Mouse (Mus musculus) MEL (cell line): Measurements from ENCODE around the gene Itgb3bp. TPM values are rescaled to one million over a fixed set of nuclear protein-coding genes. Genes with fewer than 3 reads are reported as not detected.
A peak's percentile ranks its signal among the peaks of the same experiment; 100 is the strongest.

ENCODE experiments used
- DNase-seq: peaks from one replicate; pipeline ENCODE4 v3.0.0; 2011; ENCODE audit warnings: low read depth, low spot score
- H3K27ac ChIP-seq: 2 replicates; pipeline ENCODE4 v1.5.1; 2012; ENCODE audit warnings: low read depth, mild to moderate bottlenecking, control low read depth, low read length, moderate library complexity; ENCODE audit not compliant: control insufficient read depth
- H3K27me3 ChIP-seq, 2 experiments: fragments of 150-350 bp in 1 of 2; sonication (generic) in 1 of 2; 2 replicates each; pipeline ENCODE4 v1.6.1; 2012; ENCODE audit warnings: low read length in 2 of 2, mild to moderate bottlenecking in 2 of 2, improper control_type of control experiment in 1 of 2, moderate library complexity in 1 of 2; ENCODE audit not compliant: insufficient read depth in 2 of 2, control insufficient read depth in 1 of 2
- H3K36me3 ChIP-seq, 2 experiments: 2 replicates each; pipeline ENCODE4 v1.6.1; 2012 to 2014; ENCODE audit warnings: low read length in 2 of 2, improper control_type of control experiment in 1 of 2, inconsistent platforms in 1 of 2, mild to moderate bottlenecking in 1 of 2; ENCODE audit not compliant: insufficient read depth in 2 of 2, control insufficient read depth in 1 of 2
- H3K4me1 ChIP-seq, 2 experiments: fragments of 150-350 bp in 1 of 2; sonication (generic) in 1 of 2; 2 replicates each; pipeline ENCODE4 v1.6.1; 2012; ENCODE audit warnings: low read length in 2 of 2, improper control_type of control experiment in 1 of 2, mild to moderate bottlenecking in 1 of 2; ENCODE audit not compliant: insufficient read depth in 2 of 2, control insufficient read depth in 1 of 2
- H3K4me3 ChIP-seq, 2 experiments: fragments of 150-350 bp in 1 of 2; sonication (generic) in 1 of 2; 2 replicates each; pipeline ENCODE4 v1.5.1; 2012; ENCODE audit warnings: low read depth in 2 of 2, low read length in 2 of 2, mild to moderate bottlenecking in 2 of 2, moderate library complexity in 2 of 2, control low read depth in 1 of 2, improper control_type of control experiment in 1 of 2; ENCODE audit not compliant: control insufficient read depth in 1 of 2, insufficient read depth in 1 of 2
- H3K79me2 ChIP-seq: 2 replicates; pipeline ENCODE4 v1.6.1; 2012; ENCODE audit warnings: mild to moderate bottlenecking, low read length, moderate library complexity; ENCODE audit not compliant: control insufficient read depth, poor library complexity, insufficient read depth
- H3K9ac ChIP-seq: 2 replicates; pipeline ENCODE4 v1.6.1; 2012; ENCODE audit warnings: low read depth, mild to moderate bottlenecking, control low read depth, low read length, moderate library complexity; ENCODE audit not compliant: control insufficient read depth, poor library complexity, severe bottlenecking
- H3K9me3 ChIP-seq: fragments of 150-350 bp; sonication (generic); replicated peaks from 2 replicates; pipeline ENCODE4 v1.6.1; 2012; ENCODE audit warnings: mild to moderate bottlenecking, low read length, improper control_type of control experiment, moderate library complexity; ENCODE audit not compliant: insufficient read depth
- CHD2 ChIP-seq: IDR thresholded peaks from 2 replicates; pipeline ENCODE4 v1.6.1; 2011; ENCODE audit warnings: low read length, improper control_type of control experiment
- CTCF ChIP-seq, 3 experiments: IDR thresholded peaks in 2 of 3; conservative IDR thresholded peaks in 1 of 3; 2 replicates each; pipeline ENCODE4 v1.5.1; 2011 to 2012; ENCODE audit warnings: low read length in 3 of 3, low read depth in 2 of 3, mild to moderate bottlenecking in 2 of 3, improper control_type of control experiment in 1 of 3, inconsistent platforms in 1 of 3, mixed read lengths in 1 of 3, moderate library complexity in 1 of 3; ENCODE audit not compliant: control insufficient read depth in 1 of 3, insufficient read depth in 1 of 3, poor library complexity in 1 of 3, severe bottlenecking in 1 of 3
- EP300 ChIP-seq, 2 experiments: IDR thresholded peaks; 2 replicates each; pipeline ENCODE4 v1.6.1; 2011; ENCODE audit warnings: improper control_type of control experiment in 2 of 2, low read length in 2 of 2, low read depth in 1 of 2, mild to moderate bottlenecking in 1 of 2
- ETS1 ChIP-seq: IDR thresholded peaks from 2 replicates; pipeline ENCODE4 v1.6.1; 2012; ENCODE audit warnings: low read depth, mild to moderate bottlenecking, inconsistent platforms, low read length, improper control_type of control experiment, moderate library complexity
- GABPA ChIP-seq: IDR thresholded peaks from 2 replicates; pipeline ENCODE4 v1.6.1; 2012; ENCODE audit warnings: low read depth, mild to moderate bottlenecking, inconsistent platforms, low read length, improper control_type of control experiment, moderate library complexity
- GATA1 ChIP-seq: IDR thresholded peaks from 2 replicates; pipeline ENCODE4 v1.6.1; 2011; ENCODE audit warnings: low read depth, low read length, improper control_type of control experiment
- HCFC1 ChIP-seq: IDR thresholded peaks from 2 replicates; pipeline ENCODE4 v1.6.1; 2012; ENCODE audit warnings: low read depth, mild to moderate bottlenecking, inconsistent platforms, low read length, improper control_type of control experiment, moderate library complexity
- MAFK ChIP-seq: IDR thresholded peaks from 2 replicates; pipeline ENCODE4 v1.6.1; 2011; ENCODE audit warnings: low read depth, mild to moderate bottlenecking, low read length, improper control_type of control experiment, borderline replicate concordance
- MXI1 ChIP-seq: IDR thresholded peaks from 2 replicates; pipeline ENCODE4 v1.6.1; 2011; ENCODE audit warnings: mild to moderate bottlenecking, low read depth, low read length, improper control_type of control experiment
- POLR2A ChIP-seq, 2 experiments: IDR thresholded peaks; 2 replicates each; pipeline ENCODE4 v1.6.1; 2011 to 2012; ENCODE audit warnings: low read length in 2 of 2, mild to moderate bottlenecking in 2 of 2, control low read depth in 1 of 2, improper control_type of control experiment in 1 of 2, low read depth in 1 of 2, moderate library complexity in 1 of 2; ENCODE audit not compliant: control insufficient read depth in 1 of 2, insufficient read depth in 1 of 2, poor library complexity in 1 of 2
- SMC3 ChIP-seq: IDR thresholded peaks from 2 replicates; pipeline ENCODE4 v1.6.1; 2011; ENCODE audit warnings: low read depth, low read length, improper control_type of control experiment
- TCF12 ChIP-seq: IDR thresholded peaks from 2 replicates; pipeline ENCODE4 v1.6.1; 2014; ENCODE audit warnings: low read depth, mild to moderate bottlenecking, inconsistent platforms, low read length, improper control_type of control experiment, moderate library complexity
- USF1 ChIP-seq: IDR thresholded peaks from 2 replicates; pipeline ENCODE4 v1.6.1; 2014; ENCODE audit warnings: low read depth, mild to moderate bottlenecking, inconsistent platforms, low read length, improper control_type of control experiment, moderate library complexity
- ZKSCAN1 ChIP-seq: IDR thresholded peaks from 2 replicates; pipeline ENCODE4 v1.6.1; 2012; ENCODE audit warnings: low read depth, mild to moderate bottlenecking, inconsistent platforms, low read length, improper control_type of control experiment, moderate library complexity
- polyA plus RNA-seq, 2 experiments: library from polyadenylated mRNA; stranded (reverse) in 1 of 2; unstranded in 1 of 2; fragments of >175 nt in 1 of 2; fragments of >200 nt in 1 of 2; gene quantifications; 2 replicates each; pipeline versions ENCODE4 v1.2.1 to v1.2.4; 2012; ENCODE audit warnings: low replicate concordance in 2 of 2, low read depth in 1 of 2; ENCODE audit not compliant: insufficient read length in 2 of 2, insufficient read depth in 1 of 2, missing spikeins in 1 of 2
- total RNA-seq: library from RNA; depleted of rRNA; stranded (reverse); fragments of 300-350 nt; gene quantifications from 2 replicates; pipeline ENCODE4 v1.2.3, GENCODE M21; 2012

Itgb3bp gene
- total and polyA plus RNA-seq, 3 experiments: 5.5 to 6.5 TPM; not detected in 1

GRCm38 (mm10) chr4:99929149-99929612 is 432 bp downstream of the Itgb3bp start, which contains the start of gene Pgm1:
TSS of gene Pgm1 (plus strand) at chr4:99929414.
- Histone ChIP-seq H3K36me3 (no peaks in the 10 kb centered on the region), H3K79me2 (peaks cover 2% of the 10 kb centered on the region; the same call in 1 of the 2 replicates), H3K4me1 (0 out of 4 replicates have a peak, but pooled peaks cover 0 to 5% of the 10 kb centered on the region in 2 experiments), H3K27ac (peak within 1 kb of the TSS; percentile 56), H3K27me3 (no peaks in the 10 kb centered on the region), H3K9me3 (no peaks in the 10 kb centered on the region), H3K4me3 (peak within 1 kb of the TSS; percentile 79 to 95), H3K9ac (peak within 1 kb of the TSS; percentile 75)
- TF ChIP-seq GABPA (no peak), GATA1 (no peak), USF1 (peak; percentile 71), TCF12 (no peak), EP300 (IDR thresholded peaks at IDR 0.05; ENCODE audit: low read depth in 1 of 2, low read length in 2 of 2) (no peak), CTCF (IDR thresholded peaks at IDR 0.05 in 2 of 3, conservative IDR thresholded peaks at IDR 0.05 in 1 of 3; ENCODE audit: control insufficient read depth in 1 of 3, insufficient read depth in 1 of 3, low read depth in 2 of 3, low read length in 3 of 3, poor library complexity in 1 of 3, severe bottlenecking in 1 of 3) (no peak), POLR2A (IDR thresholded peaks at IDR 0.05; ENCODE audit: control insufficient read depth in 1 of 2, insufficient read depth in 1 of 2, low read depth in 1 of 2, low read length in 2 of 2, poor library complexity in 1 of 2) (0 out of 4 replicates have a peak, but pooled peaks of 1 of the 2 experiments have one; percentile 41), HCFC1 (0 out of 2 replicates have a peak, but pooled peaks have one; percentile 8), CHD2 (no peak)
- peak; percentile 54 for DNase-seq

GRCm38 (mm10) chr4:99928521-99928920 is 1.1 kb downstream of the Itgb3bp start:
- peak; percentile 50 for DNase-seq
- TF ChIP-seq MAFK (no peak), ETS1 (0 out of 2 replicates have a peak, but pooled peaks have one; percentile 8), EP300 (IDR thresholded peaks at IDR 0.05; ENCODE audit: low read depth in 1 of 2, low read length in 2 of 2) (0 out of 4 replicates have a peak, but pooled peaks of 1 of the 2 experiments have one; percentile 13), MXI1 (no peak)
- no peaks in the 10 kb centered on the region for H3K4me1 ChIP-seq
- H3K4me3 ChIP-seq: no peak overlapping the region
- no peaks in the 10 kb centered on the region for H3K9me3 ChIP-seq
- H3K36me3 ChIP-seq: no peaks in the 10 kb centered on the region
- H3K27me3 ChIP-seq: no peaks in the 10 kb centered on the region
- H3K27ac ChIP-seq: no peak overlapping the region
- no peak overlapping the region for H3K9ac ChIP-seq
- H3K79me2 ChIP-seq: peaks cover 2% of the 10 kb centered on the region; the same call in 1 of the 2 replicates

GRCm38 (mm10) chr4:99926380-99926779 is 3.2 kb downstream of the Itgb3bp start:
- Histone ChIP-seq H3K27me3 (no peaks in the 10 kb centered on the region), H3K36me3 (no peaks in the 10 kb centered on the region), H3K79me2 (peaks cover 2% of the 10 kb centered on the region; the same call in 1 of the 2 replicates), H3K27ac (no peak overlapping the region), H3K9me3 (no peaks in the 10 kb centered on the region), H3K4me3 (no peak overlapping the region), H3K4me1 (no peaks in the 10 kb centered on the region), H3K9ac (no peak overlapping the region)
- no peak for TF ChIP-seq TCF12
- TF ChIP-seq CHD2: no peak
- no peak for TF ChIP-seq EP300 (IDR thresholded peaks at IDR 0.05; ENCODE audit: low read depth in 1 of 2, low read length in 2 of 2)
- 0 out of 2 replicates have a peak, but pooled peaks have one; percentile 61 for TF ChIP-seq GABPA
- TF ChIP-seq SMC3: no peak
- TF ChIP-seq ZKSCAN1: no peak
- peak; percentile 50 for DNase-seq
